Mouse (Mus musculus) layer of hippocampus, adult 11-12 months (tissue): ENCODE results near the gene Olfr474.
"Not testable (repeated sequence)": the region's sequence is repeated elsewhere in the genome, so short reads cannot be mapped to it uniquely, and the experiment has no call there.

Experiments used
- DNase-seq: peaks from one replicate; pipeline ENCODE4 v3.0.0; 2022; ENCODE audit warnings: low spot score

Gene Olfr474

DNA sequence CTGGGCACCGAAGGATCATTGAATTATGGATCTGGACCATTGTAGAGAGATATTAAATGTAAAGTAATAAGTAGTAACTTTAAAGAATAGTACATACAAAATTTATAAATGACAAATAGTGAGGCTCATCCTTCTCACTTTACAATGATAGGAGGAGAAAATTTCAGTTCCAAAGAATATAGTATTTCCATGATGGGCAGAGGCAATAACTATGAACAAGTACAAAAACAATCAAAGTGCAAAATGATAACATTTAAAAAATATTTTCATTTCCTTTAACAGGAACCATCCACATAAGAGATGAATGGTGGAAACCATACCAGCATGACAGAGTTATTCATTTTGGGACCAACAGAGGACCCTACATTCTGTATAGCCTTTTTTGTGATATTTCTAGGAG, at the start of gene Olfr474:
TSS of gene Olfr474 (plus strand) at position 301 of the 400 bp plus-strand sequence.
- DNase-seq: no peak

- no peak for DNase-seq
Observed at GRCm38 (mm10) chr7:107930146-107930545, 24.3 kb upstream of the Olfr474 start, which contains the start of gene Olfr473. TSS of gene Olfr473 (plus strand) at chr7:107930446.

DNA sequence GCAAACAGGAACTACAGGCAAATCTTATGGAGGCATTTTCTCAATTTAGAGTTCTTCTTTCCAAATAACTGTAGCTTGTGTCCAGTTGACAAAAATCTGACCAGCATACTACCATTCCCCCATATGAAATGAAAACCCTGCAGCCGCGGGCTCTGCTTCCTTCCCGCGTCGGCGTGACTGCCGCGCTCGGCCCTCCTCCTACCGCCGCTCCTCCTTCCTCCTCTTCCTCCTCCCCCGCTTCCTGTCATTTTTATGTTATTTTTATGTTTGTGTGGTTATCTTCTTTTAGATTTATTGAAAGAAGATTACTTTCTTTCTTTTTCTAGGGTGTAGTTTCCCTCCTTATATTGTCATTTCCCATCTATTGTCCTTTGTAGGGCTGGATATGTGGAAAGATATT, 1.9 kb upstream of the Olfr474 start:
- DNase-seq: not testable (repeated sequence)

- DNase-seq: no peak
Observed at GRCm38 (mm10) chr7:107964503-107964902, 10.1 kb downstream of the Olfr474 start, which contains the start of gene Olfr476. TSS of gene Olfr476 (plus strand) at chr7:107964803.

- DNase-seq: no peak
Observed at GRCm38 (mm10) chr7:107986393-107986792, 31.9 kb downstream of the Olfr474 start, which contains the start of gene Olfr477. TSS of gene Olfr477 (plus strand) at chr7:107986693.
